Mouse (Mus musculus) gastrocnemius, postnatal 10 days (tissue): ENCODE results near the gene Emid1. TPM values are rescaled to one million over a fixed set of nuclear protein-coding genes. Genes with fewer than 3 reads are reported as not detected.

Source experiments
- DNase-seq: peaks from one replicate; pipeline ENCODE4 v3.0.0; 2021; ENCODE audit warnings: mixed read lengths
- total RNA-seq, 2 experiments: library from RNA; stranded (reverse); gene quantifications; 2 replicates each; pipeline ENCODE4 v1.2.3; 2021

Emid1 gene
- total RNA-seq, 2 experiments from 2014 or later = 15.2 to 16.3 TPM

GRCm38 (mm10) chr11:5062860-5063505 is 89.1 kb downstream of the Emid1 start:
- DNase-seq = no peak

DNA sequence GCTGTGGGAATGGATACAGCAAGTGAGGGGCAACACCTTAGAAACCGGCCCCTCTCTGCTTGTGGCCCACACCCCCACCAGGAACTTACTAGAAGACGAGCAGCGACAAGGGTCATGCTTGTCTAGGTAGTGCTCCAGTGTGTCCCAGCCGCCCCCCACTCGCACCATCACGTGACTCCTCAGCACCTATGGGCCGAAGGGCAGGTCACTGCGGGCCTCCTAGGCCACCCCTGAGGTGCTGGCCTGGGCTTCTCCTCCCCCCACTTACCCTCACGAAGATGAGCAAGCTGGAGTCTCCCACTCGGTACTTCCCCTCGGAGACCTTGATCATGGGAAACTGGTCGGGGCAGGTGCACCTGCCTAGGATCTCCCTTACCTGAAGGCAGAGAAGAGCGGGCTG is 89.7 kb downstream of the Emid1 start:
- DNase-seq = peak; percentile 22

DNA sequence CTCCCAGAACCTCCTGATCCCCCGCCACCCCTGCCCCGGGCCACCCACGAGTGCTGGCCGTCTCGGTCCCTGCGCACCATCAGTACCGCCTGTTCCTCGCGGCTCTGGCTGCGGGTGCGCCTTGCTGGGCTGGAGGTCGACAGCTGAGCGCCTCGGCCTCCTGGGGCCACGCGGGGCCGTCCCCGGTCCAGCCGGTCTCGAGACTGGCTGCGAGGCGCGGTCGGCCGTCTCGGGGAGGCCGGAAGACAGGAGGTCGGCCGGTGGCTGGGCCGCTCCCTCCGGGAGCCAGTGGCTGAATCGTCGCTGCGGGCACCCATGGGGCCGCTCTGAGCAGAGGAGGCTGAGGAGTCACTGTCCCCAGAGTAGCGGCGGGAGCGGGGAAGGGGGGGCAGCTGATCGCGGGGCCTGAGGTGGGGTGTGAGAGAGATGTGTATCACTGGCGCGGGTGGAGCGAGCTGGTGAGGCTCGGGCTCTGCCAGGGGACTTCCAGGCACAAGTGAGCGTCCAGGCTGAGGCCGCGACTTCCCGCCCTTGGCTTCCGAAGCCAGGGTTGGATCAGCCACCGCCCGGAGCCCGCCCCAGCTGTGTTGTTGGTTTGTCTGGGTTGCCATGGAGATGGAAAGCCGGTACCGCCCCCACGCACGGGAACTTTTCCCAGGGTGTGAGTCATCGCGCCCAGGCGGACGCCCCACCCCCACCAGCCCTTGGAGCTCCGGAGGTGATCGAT is 90.5 kb downstream of the Emid1 start:
- DNase-seq = peak; percentile 94

DNA sequence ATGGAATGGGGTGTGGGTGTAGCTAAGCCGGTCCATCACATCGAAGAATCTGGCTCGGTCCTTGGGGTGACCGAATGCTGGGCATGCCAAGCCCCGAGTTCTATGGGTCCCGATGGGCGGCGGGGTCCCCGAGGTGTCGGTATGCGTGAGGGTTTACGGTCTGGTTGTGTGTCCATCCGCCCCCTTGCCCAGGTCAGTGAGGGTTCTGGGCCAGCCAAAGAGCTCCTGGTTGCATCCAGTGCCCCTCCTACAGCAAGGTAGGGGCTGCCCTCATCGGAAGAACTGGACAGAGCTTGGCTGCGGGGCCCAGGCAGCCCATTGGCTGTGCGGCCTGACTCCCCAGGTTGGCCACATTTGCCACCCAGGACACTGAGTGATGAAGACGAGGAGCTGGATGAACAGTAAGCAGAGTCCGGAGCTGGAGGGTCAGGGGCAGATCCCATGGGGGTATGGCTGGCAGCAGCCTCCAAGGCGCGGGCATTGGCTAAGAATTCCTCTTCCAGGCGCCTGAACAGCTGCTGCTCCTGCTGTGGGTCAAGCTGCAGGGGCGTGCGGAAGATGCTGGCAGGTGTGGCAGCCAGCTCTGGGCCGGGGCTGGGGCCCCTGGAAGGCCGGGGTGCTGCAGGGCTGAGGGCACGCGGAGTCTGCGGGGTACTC is 91.2 kb downstream of the Emid1 start:
- DNase-seq = peak; percentile 20

DNA sequence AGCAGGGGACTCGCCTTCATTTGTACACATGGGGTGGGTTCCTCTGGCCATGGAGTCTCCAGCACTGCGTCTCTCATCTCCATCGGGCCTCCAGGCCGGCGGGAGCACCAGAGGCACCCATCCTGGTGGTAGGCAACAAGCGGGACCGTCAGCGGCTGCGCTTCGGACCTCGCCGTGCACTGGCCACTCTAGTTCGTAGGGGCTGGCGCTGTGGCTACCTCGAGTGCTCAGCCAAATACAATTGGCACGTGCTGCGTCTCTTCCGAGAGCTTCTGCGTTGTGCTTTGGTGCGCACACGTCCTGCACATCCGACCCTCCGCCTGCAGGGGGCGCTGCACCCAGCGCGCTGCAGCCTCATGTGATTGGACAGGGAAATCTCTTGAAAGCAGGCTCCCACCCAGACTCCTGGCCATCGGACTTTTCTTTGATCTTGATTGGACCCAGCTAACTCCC is 92.3 kb downstream of the Emid1 start:
- DNase-seq = peak; percentile 57

GRCm38 (mm10) chr11:5059230-5059629 is 92.8 kb downstream of the Emid1 start:
- DNase-seq = no peak

DNA sequence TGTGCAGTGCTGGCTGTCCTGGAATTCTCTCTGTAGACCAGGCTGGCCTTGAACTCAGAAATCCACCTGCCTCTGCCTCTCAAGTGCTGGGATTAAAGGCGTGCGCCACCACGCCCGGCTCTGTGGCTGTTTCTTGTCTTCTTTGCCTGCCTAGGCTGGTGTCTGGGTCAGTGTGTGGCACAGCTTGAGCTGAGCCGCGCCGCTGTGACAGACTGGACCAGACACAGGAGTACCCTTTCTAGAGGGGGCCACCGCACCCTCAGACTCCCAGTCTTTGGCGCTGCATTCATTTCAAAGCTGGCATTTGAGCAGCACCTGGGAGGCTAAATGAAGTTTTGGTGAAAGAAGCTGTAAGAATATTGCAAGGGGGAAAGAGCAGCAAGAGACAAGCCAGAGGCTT is 93.3 kb downstream of the Emid1 start:
- DNase-seq = no peak

GRCm38 (mm10) chr11:5057856-5058641 is 94.0 kb downstream of the Emid1 start, which contains the start of gene Rasl10a:
Gene Rasl10a, plus strand, starts transcription at chr11:5058128.
- DNase-seq = peak; percentile 46

- DNase-seq = no peak
Observed at GRCm38 (mm10) chr11:5057541-5057855, 94.6 kb downstream of the Emid1 start.

DNA sequence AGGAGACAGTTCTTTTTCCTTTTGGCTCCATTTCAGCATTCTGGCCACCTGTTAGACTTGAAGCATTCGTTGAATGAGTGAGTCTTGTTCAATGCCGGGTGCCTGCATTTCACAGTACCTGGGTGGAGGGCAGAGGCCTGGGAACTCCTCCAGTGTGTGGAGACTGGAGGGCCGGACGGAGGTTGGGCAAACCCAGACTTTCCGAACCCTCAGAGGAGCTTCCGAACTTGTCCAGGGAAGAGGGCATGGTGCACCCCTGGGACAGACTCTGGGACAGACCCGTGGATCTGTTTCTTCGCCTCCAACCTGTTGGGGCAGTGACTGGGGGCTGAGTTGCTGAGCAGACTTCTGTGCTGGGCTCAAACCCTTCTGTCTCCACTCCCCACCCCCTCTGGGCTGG is 95.0 kb downstream of the Emid1 start:
- DNase-seq = no peak

Other genes with a start within 250 kb of the Emid1 start
- gene Nefh, start 204.2 kb downstream of the Emid1 start, total RNA-seq = under 1 TPM; 0.05 to 0.23 TPM
- gene Ap1b1, start 165.4 kb downstream of the Emid1 start, total RNA-seq = 10 to 100 TPM; 40.5 to 49.5 TPM
- under 1 TPM; 0.42 to 0.56 TPM for gene Rasl10a, start 94.1 kb downstream of the Emid1 start, total RNA-seq
- 10 to 100 TPM; 12.9 to 15.5 TPM for gene Gas2l1, start 86.9 kb downstream of the Emid1 start, total RNA-seq
- gene Rhbdd3, start 53.3 kb downstream of the Emid1 start, total RNA-seq = 10 to 100 TPM; 21.5 to 24.8 TPM
- gene Ewsr1, start 53.0 kb downstream of the Emid1 start, total RNA-seq = 100 to 1,000 TPM; 141 to 189 TPM
- 10 to 100 TPM; 69.3 to 74.4 TPM for gene Kremen1, start 109.3 kb upstream of the Emid1 start, total RNA-seq